25 mouse cellular contexts compared by ENCODE assay signal in the genomic region with DNA sequence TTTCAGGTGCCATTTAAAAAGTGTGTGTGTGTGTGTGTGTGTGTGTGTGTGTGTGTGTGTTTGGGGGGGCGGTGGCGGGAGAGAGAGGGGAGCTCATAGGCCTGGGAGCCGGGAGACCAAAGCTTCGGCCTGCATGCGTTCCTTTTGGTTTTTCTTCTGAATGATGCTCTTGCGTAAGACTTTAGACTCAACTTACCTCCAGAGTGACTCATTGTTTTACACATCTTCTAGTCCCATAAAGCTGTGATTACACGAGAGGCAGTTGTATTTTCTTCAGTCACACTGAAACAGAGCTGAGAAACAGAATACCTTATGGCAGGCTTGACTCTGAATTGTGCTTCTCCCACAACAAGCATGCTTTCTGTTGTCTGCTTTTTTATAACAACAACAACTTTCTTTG. TPM values are rescaled to one million over a fixed set of nuclear protein-coding genes. Genes with fewer than 3 reads are reported as not detected.
A peak's percentile ranks its signal among the peaks of the same experiment; 100 is the strongest.
DNase-seq lines count a peak whose midpoint lies in the region; ATAC-seq and TF ChIP-seq lines count a peak whose summit lies in the region.
"Had no signal": no experiment of that assay in that cellular context is flagged by ENCODE, and none has a peak within 500 bp of the region (broad histone marks: within the 10 kb centered on the region; RNA-seq: fewer than 3 reads in every experiment).

No protein-coding gene starts in this region.

- no peak overlapping the region; the same call in 1 of the 2 replicates for H3K27ac ChIP-seq in heart, embryonic 16.5 days (ENCODE audit: low read length)
- no peak overlapping the region for H3K27ac ChIP-seq in hindbrain, embryonic 12.5 days
- no peak overlapping the region for H3K27ac ChIP-seq in left cerebral cortex, adult 2 months
- H3K27ac ChIP-seq in forebrain, embryonic 16.5 days (ENCODE audit: low read length), result no peak overlapping the region
- H3K27ac ChIP-seq: embryonic facial prominence, embryonic 10.5 days; hindbrain, embryonic 13.5 days had no signal

- H3K27me3 ChIP-seq in heart, embryonic 16.5 days (ENCODE audit: control insufficient read depth, insufficient read depth, low read length), result no peaks in the 10 kb centered on the region
- H3K27me3 ChIP-seq in myocyte (ENCODE audit: control insufficient read depth, insufficient read depth, insufficient read length), result no peaks in the 10 kb centered on the region
- H3K27me3 ChIP-seq in hindbrain, embryonic 12.5 days, result no peaks in the 10 kb centered on the region
- no peaks in the 10 kb centered on the region for H3K27me3 ChIP-seq in forebrain, embryonic 16.5 days (replicated peaks; ENCODE audit: control insufficient read depth, insufficient read depth, low read length)
- H3K27me3 ChIP-seq: hindbrain, embryonic 13.5 days had no signal

- TF ChIP-seq POLR2A in myocyte (IDR thresholded peaks at IDR 0.05; ENCODE audit: insufficient read length, low read depth), result no peak

- no peak overlapping the region for H3K4me3 ChIP-seq in heart, embryonic 16.5 days (ENCODE audit: low read length)
- no peak overlapping the region for H3K4me3 ChIP-seq in myocyte
- H3K4me3 ChIP-seq in hindbrain, embryonic 12.5 days, result no peak overlapping the region
- H3K4me3 ChIP-seq in left cerebral cortex, adult 2 months, result no peak overlapping the region
- no peak overlapping the region for H3K4me3 ChIP-seq in forebrain, embryonic 16.5 days (replicated peaks; ENCODE audit: low read length)
- H3K4me3 ChIP-seq: embryonic facial prominence, embryonic 10.5 days; hindbrain, embryonic 13.5 days had no signal

- peaks cover 9% of the 10 kb centered on the region; the same call in 1 of the 2 replicates for H3K36me3 ChIP-seq in heart, embryonic 16.5 days (ENCODE audit: control insufficient read depth, insufficient read depth)
- H3K36me3 ChIP-seq in myocyte (ENCODE audit: control insufficient read depth, insufficient read depth), result peaks cover under 1% of the 10 kb centered on the region
- H3K36me3 ChIP-seq in hindbrain, embryonic 12.5 days, result 0 out of 2 replicates have a peak, but pooled peaks cover 7% of the 10 kb centered on the region
- H3K36me3 ChIP-seq in forebrain, embryonic 16.5 days (ENCODE audit: control insufficient read depth, insufficient read depth), result no peaks in the 10 kb centered on the region

- no peak overlapping the region for H3ac ChIP-seq in myocyte (ENCODE audit: control insufficient read depth, insufficient read length)

- H3K4me2 ChIP-seq in heart, embryonic 16.5 days (ENCODE audit: low read depth, low read length), result 0 out of 2 replicates have a peak overlapping the region, but pooled peaks have one; percentile 38
- peak overlapping the region; percentile 85 for H3K4me2 ChIP-seq in myocyte (ENCODE audit: low read depth)
- H3K4me2 ChIP-seq in hindbrain, embryonic 12.5 days (replicated peaks), result no peak overlapping the region
- H3K4me2 ChIP-seq in forebrain, embryonic 16.5 days (ENCODE audit: low read length), result no peak overlapping the region
- H3K4me2 ChIP-seq: heart, embryonic 11.5 days; hindbrain, embryonic 13.5 days had no signal

- no peak for TF ChIP-seq CTCF in left cerebral cortex, adult 2 months (IDR thresholded peaks at IDR 0.05)

- no peak for ATAC-seq in heart, embryonic 16.5 days (replicated peaks; ENCODE audit: extremely low read depth, insufficient read depth, low FRiP score)
- no peak for ATAC-seq in hindbrain, embryonic 12.5 days (ENCODE audit: low FRiP score)
- no peak for ATAC-seq in forebrain, embryonic 16.5 days
- ATAC-seq: forebrain, postnatal 0 days; midbrain, embryonic 16.5 days had no signal

- H3K9me3 ChIP-seq in heart, embryonic 16.5 days (replicated peaks; ENCODE audit: control insufficient read depth, low read length), result no peaks in the 10 kb centered on the region
- H3K9me3 ChIP-seq in hindbrain, embryonic 12.5 days (replicated peaks), result no peaks in the 10 kb centered on the region
- no peaks in the 10 kb centered on the region for H3K9me3 ChIP-seq in forebrain, embryonic 16.5 days (ENCODE audit: control insufficient read depth, low read length)
- H3K9me3 ChIP-seq: embryonic facial prominence, embryonic 10.5 days; hindbrain, embryonic 13.5 days had no signal

- H3K9ac ChIP-seq in heart, embryonic 16.5 days (ENCODE audit: low read length), result no peak overlapping the region
- no peak overlapping the region for H3K9ac ChIP-seq in hindbrain, embryonic 12.5 days
- no peak overlapping the region for H3K9ac ChIP-seq in forebrain, embryonic 16.5 days (replicated peaks; ENCODE audit: low read depth, low read length)
- H3K9ac ChIP-seq: forebrain, postnatal 0 days; hindbrain, embryonic 13.5 days had no signal

- peaks cover 60% of the 10 kb centered on the region for H3K4me1 ChIP-seq in heart, embryonic 16.5 days (ENCODE audit: control insufficient read depth, insufficient read depth, low read length)
- H3K4me1 ChIP-seq in hindbrain, embryonic 12.5 days, result peaks cover 10% of the 10 kb centered on the region
- peaks cover 17% of the 10 kb centered on the region for H3K4me1 ChIP-seq in forebrain, embryonic 16.5 days (replicated peaks; ENCODE audit: control insufficient read depth, insufficient read depth, low read length)

- H3K79me2 ChIP-seq in myocyte (ENCODE audit: control insufficient read depth, insufficient read depth), result peaks cover 99% of the 10 kb centered on the region

- intact Hi-C loops in left cerebral cortex, adult 2 months (cut with DNase I), result no loop called here

- DNase-seq in heart, adult 18-20 months, result no peak
- peak; percentile 8 to 11 for DNase-seq in B cell, adult 2 months
- peak; percentile 44 for DNase-seq in brain, adult 2 months (ENCODE audit: low read depth, low spot score)
- no peak for DNase-seq in left cerebral cortex, adult 2 months (ENCODE audit: extremely low spot score in 1 of 2, low spot score in 2 of 2)
- DNase-seq: cerebellum, adult 11 months; cerebellum, postnatal 25 days; forebrain, postnatal 0 days; gastrocnemius, postnatal 10 days; kidney, adult 8-10 months; lung, adult 18-20 months; right cerebral cortex, postnatal 25 days had no signal

- WGBS in heart, embryonic 16.5 days, result 86% methylated on average over 7 of the region's 7 CpGs
- WGBS in hindbrain, embryonic 12.5 days, result 87% methylated on average over 7 of the region's 7 CpGs
- WGBS in forebrain, embryonic 16.5 days, result 90% methylated on average over 6 of the region's 7 CpGs

TF ChIP-seq in myocyte, 11 proteins besides CTCF, POLR2A, EP300 and RAD21:
- TF ChIP-seq CEBPB (IDR thresholded peaks at IDR 0.05; ENCODE audit: insufficient read depth, poor library complexity, severe bottlenecking) (peak; percentile 86), MAX (IDR thresholded peaks at IDR 0.05; ENCODE audit: low read depth) (no peak)

RNA-seq across cellular contexts. Expression of a gene that starts 12.0 kb away (rescaled TPM):
- 81.8 and 83.7 TPM in 2 replicates for polyA plus RNA-seq in heart, embryonic 16.5 days (2015; fragmentation: Nextera tagmentation; extraction: Ambion mirVana)
- 10 to 100 TPM; 68.7 to 73.5 TPM for total RNA-seq in heart, adult 18-20 months (2021)
- 190 TPM for polyA plus RNA-seq in myocyte (2012; fragmentation: generic; extraction: Trizol)
- 113 TPM in 2 replicates for polyA plus RNA-seq in hindbrain, embryonic 12.5 days (2016; fragmentation: Nextera tagmentation; extraction: Ambion mirVana)
- 10 to 100 TPM; 76.7 to 77.9 TPM for total RNA-seq in left cerebral cortex, adult 2 months (2021)
- polyA plus RNA-seq in forebrain, embryonic 16.5 days (2015; fragmentation: Nextera tagmentation; extraction: Ambion mirVana), result 81.0 and 86.1 TPM in 2 replicates

RNA-seq across cellular contexts. Expression of a gene that starts 37.8 kb away (rescaled TPM):
- not detected in 2 replicates for polyA plus RNA-seq in heart, embryonic 16.5 days (2015; fragmentation: Nextera tagmentation; extraction: Ambion mirVana)
- total RNA-seq in heart, adult 18-20 months (2021), result not detected
- not detected for polyA plus RNA-seq in myocyte (2012; fragmentation: generic; extraction: Trizol)
- polyA plus RNA-seq in hindbrain, embryonic 12.5 days (2016; fragmentation: Nextera tagmentation; extraction: Ambion mirVana), result not detected in 2 replicates
- not detected for total RNA-seq in left cerebral cortex, adult 2 months (2021)
- 0.48 TPM in 1 of 2 replicates, not detected in the other for polyA plus RNA-seq in forebrain, embryonic 16.5 days (2015; fragmentation: Nextera tagmentation; extraction: Ambion mirVana)
- total RNA-seq: gastrocnemius, postnatal 10 days; left cerebral cortex, adult 8-10 months; megakaryocyte progenitor cell, adult 5-6 weeks had no signal
- polyA plus RNA-seq: heart, embryonic 11.5 days; hindbrain, embryonic 13.5 days; limb, embryonic 14.5 days; midbrain, embryonic 16.5 days; neural tube, embryonic 11.5 days; stomach, embryonic 14.5 days; thymus, postnatal 0 days had no signal

RNA-seq across cellular contexts. Expression of a gene that starts 58.7 kb away (rescaled TPM):
- polyA plus RNA-seq in heart, embryonic 16.5 days (2015; fragmentation: Nextera tagmentation; extraction: Ambion mirVana), result 6.3 and 7.4 TPM in 2 replicates
- 1 to 10 TPM; 8.6 to 9.4 TPM for total RNA-seq in heart, adult 18-20 months (2021)
- polyA plus RNA-seq in myocyte (2012; fragmentation: generic; extraction: Trizol), result 6.7 TPM
- 16.0 and 16.4 TPM in 2 replicates for polyA plus RNA-seq in hindbrain, embryonic 12.5 days (2016; fragmentation: Nextera tagmentation; extraction: Ambion mirVana)
- 10 to 100 TPM; 20.9 to 25.7 TPM for total RNA-seq in left cerebral cortex, adult 2 months (2021)
- 17.1 and 17.2 TPM in 2 replicates for polyA plus RNA-seq in forebrain, embryonic 16.5 days (2015; fragmentation: Nextera tagmentation; extraction: Ambion mirVana)

RNA-seq across cellular contexts. Expression of a gene that starts 59.3 kb away (rescaled TPM):
- not detected in 2 replicates for polyA plus RNA-seq in heart, embryonic 16.5 days (2015; fragmentation: Nextera tagmentation; extraction: Ambion mirVana)
- total RNA-seq in heart, adult 18-20 months (2021), result not detected
- not detected for polyA plus RNA-seq in myocyte (2012; fragmentation: generic; extraction: Trizol)
- not detected in 2 replicates for polyA plus RNA-seq in hindbrain, embryonic 12.5 days (2016; fragmentation: Nextera tagmentation; extraction: Ambion mirVana)
- not detected for total RNA-seq in left cerebral cortex, adult 2 months (2021)
- polyA plus RNA-seq in forebrain, embryonic 16.5 days (2015; fragmentation: Nextera tagmentation; extraction: Ambion mirVana), result not detected in 2 replicates
- total RNA-seq: gastrocnemius, postnatal 10 days; left cerebral cortex, adult 8-10 months; megakaryocyte progenitor cell, adult 5-6 weeks had no signal
- polyA plus RNA-seq: embryonic facial prominence, embryonic 10.5 days; forebrain, postnatal 0 days; heart, embryonic 11.5 days; hindbrain, embryonic 13.5 days; neural tube, embryonic 11.5 days; stomach, embryonic 14.5 days had no signal

Comparison
In these comparisons a context has a peak if more than half of its experiments do, and no peak if none do; other contexts are left out.
1. H3K4me2 ChIP-seq: peak in heart, embryonic 16.5 days (single experiment) and myocyte (single experiment); none in hindbrain, embryonic 12.5 days (single experiment) and forebrain, embryonic 16.5 days (single experiment).
2. DNase-seq: peak in B cell, adult 2 months (2 of 2) and brain, adult 2 months (single experiment); none in heart, adult 18-20 months (0 of 2) and left cerebral cortex, adult 2 months (0 of 2).